Mouse (Mus musculus) limb, embryonic 13.5 days (tissue): ENCODE measurements at regions not wholly inside any gene's neighbourhood (a gene's known extent, or its start where the extent isn't known, plus 50 kb on each side); places are given as distances from the start of the nearest gene placed in this dataset.

Experiments
- ATAC-seq: fragments of 200-750 bp; cut with Nextera tagmentation; 2 replicates; pipeline ENCODE4 v1.8.0; 2017; ENCODE audit warnings: low read depth, moderate number of reproducible peaks, moderate TSS enrichment; ENCODE audit not compliant: low FRiP score
- H3K27ac ChIP-seq: fragments of 300-500 bp; sonication (generic); 2 replicates; pipeline ENCODE4 v1.5.1; 2015; ENCODE audit warnings: inconsistent platforms, mild to moderate bottlenecking, moderate library complexity
- H3K27me3 ChIP-seq: fragments of 300-500 bp; sonication (generic); 2 replicates; pipeline ENCODE4 v1.6.1; 2015; ENCODE audit warnings: mild to moderate bottlenecking, inconsistent platforms
- H3K36me3 ChIP-seq: fragments of 300-500 bp; sonication (generic); 2 replicates; pipeline ENCODE4 v1.6.1; 2015; ENCODE audit warnings: inconsistent platforms, mild to moderate bottlenecking, moderate library complexity
- H3K4me1 ChIP-seq: fragments of 300-500 bp; sonication (generic); 2 replicates; pipeline ENCODE4 v1.6.1; 2015; ENCODE audit warnings: inconsistent platforms
- H3K4me2 ChIP-seq: fragments of 300-500 bp; sonication (generic); replicated peaks from 2 replicates; pipeline ENCODE4 v1.6.1; 2015; ENCODE audit warnings: inconsistent platforms, mild to moderate bottlenecking, moderate library complexity
- H3K4me3 ChIP-seq: fragments of 300-500 bp; sonication (generic); 2 replicates; pipeline ENCODE4 v1.5.1; 2015; ENCODE audit warnings: moderate library complexity, mild to moderate bottlenecking, inconsistent platforms
- H3K9ac ChIP-seq: fragments of 300-500 bp; sonication (generic); 2 replicates; pipeline ENCODE4 v1.6.1; 2015; ENCODE audit warnings: mild to moderate bottlenecking, inconsistent platforms
- H3K9me3 ChIP-seq: fragments of 300-500 bp; sonication (generic); 2 replicates; pipeline ENCODE4 v1.6.1; 2016; ENCODE audit warnings: inconsistent platforms
- WGBS: fragments of 180-500 bp; shearing (Covaris S2); methylation state at CpG from one replicate; pipeline ENCODE4 v1.1.7; 2015; 5-methylcytosine and 5-hydroxymethylcytosine counted together

GRCm38 (mm10) chrX:7428621-7429523 lies 53.2 kb upstream of the Usp27x start:
- Histone ChIP-seq H3K9ac (no peak overlapping the region), H3K36me3 (no peaks in the 10 kb centered on the region), H3K4me3 (no peak overlapping the region), H3K27ac (no peak overlapping the region), H3K9me3 (no peaks in the 10 kb centered on the region), H3K4me2 (peak overlapping the region; percentile 30), H3K27me3 (no peaks in the 10 kb centered on the region), H3K4me1 (no peaks in the 10 kb centered on the region)
- peak; percentile 72 for ATAC-seq
- WGBS, result 48% methylated on average over 20 of the region's 20 CpGs
